Mouse (Mus musculus): ENCODE measurements around the gene Clec11a. TPM values are rescaled to one million over a fixed set of nuclear protein-coding genes. Genes with fewer than 3 reads are reported as not detected.

The Clec11a gene
- polyA plus RNA-seq, 1 experiment from 2014 or later, result 4.8 TPM

GRCm38 (mm10) chr7:44341119-44341518 is 34.4 kb upstream of the Clec11a start:
- H3K9me3 ChIP-seq (replicated peaks), result no peaks in the 10 kb centered on the region
- peaks cover 20% of the 10 kb centered on the region for H3K4me1 ChIP-seq
- 90% methylated on average over 10 of the region's 10 CpGs for WGBS
- no peak for ATAC-seq (ENCODE audit: low FRiP score)
- no peak overlapping the region for H3K4me2 ChIP-seq
- peaks cover 37% of the 10 kb centered on the region for H3K36me3 ChIP-seq
- no peak overlapping the region for H3K27ac ChIP-seq (replicated peaks)
- no peak overlapping the region for H3K4me3 ChIP-seq (replicated peaks)
- no peak overlapping the region for H3K9ac ChIP-seq (replicated peaks)
- no peaks in the 10 kb centered on the region; the same call in 1 of the 2 replicates for H3K27me3 ChIP-seq (replicated peaks)

- Histone ChIP-seq H3K27ac (replicated peaks) (no peak overlapping the region), H3K36me3 (peaks cover 28% of the 10 kb centered on the region), H3K9ac (replicated peaks) (no peak overlapping the region), H3K27me3 (replicated peaks) (no peaks in the 10 kb centered on the region; the same call in 1 of the 2 replicates), H3K4me2 (no peak overlapping the region), H3K9me3 (replicated peaks) (no peaks in the 10 kb centered on the region), H3K4me3 (replicated peaks) (no peak overlapping the region), H3K4me1 (peaks cover 22% of the 10 kb centered on the region)
- WGBS, result 75% methylated on average over 6 of the region's 6 CpGs
- no peak for ATAC-seq (ENCODE audit: low FRiP score)
Observed at GRCm38 (mm10) chr7:44340226-44340625, 33.5 kb upstream of the Clec11a start.

- 2% methylated on average over 32 of the region's 32 CpGs for WGBS
- H3K9ac ChIP-seq (replicated peaks), result peak overlapping the region; percentile 74
- H3K4me1 ChIP-seq, result peaks cover 27% of the 10 kb centered on the region
- H3K27ac ChIP-seq (replicated peaks), result peak overlapping the region; percentile 91
- peak overlapping the region; percentile 54 for H3K4me3 ChIP-seq (replicated peaks)
- H3K4me2 ChIP-seq, result peak overlapping the region; percentile 83
- no peaks in the 10 kb centered on the region for H3K9me3 ChIP-seq (replicated peaks)
- no peaks in the 10 kb centered on the region; the same call in 1 of the 2 replicates for H3K27me3 ChIP-seq (replicated peaks)
- peaks cover 11% of the 10 kb centered on the region for H3K36me3 ChIP-seq
- ATAC-seq (ENCODE audit: low FRiP score), result peak; percentile 9
Observed at GRCm38 (mm10) chr7:44337121-44337849, 30.6 kb upstream of the Clec11a start.

GRCm38 (mm10) chr7:44336046-44337021 is 29.6 kb upstream of the Clec11a start:
- peak; percentile 81 for ATAC-seq (ENCODE audit: low FRiP score)
- under 1% methylated on average over 42 of the region's 54 CpGs for WGBS
- Histone ChIP-seq H3K4me1 (peaks cover 27% of the 10 kb centered on the region), H3K9me3 (replicated peaks) (no peaks in the 10 kb centered on the region), H3K27ac (replicated peaks) (peak overlapping the region; percentile 91), H3K4me2 (peak overlapping the region; percentile 83), H3K9ac (replicated peaks) (peak overlapping the region; percentile 74), H3K27me3 (replicated peaks) (no peaks in the 10 kb centered on the region; the same call in 1 of the 2 replicates), H3K36me3 (peaks cover 13% of the 10 kb centered on the region), H3K4me3 (replicated peaks) (peak overlapping the region; percentile 54)

GRCm38 (mm10) chr7:44335031-44335878 is 28.6 kb upstream of the Clec11a start:
- ATAC-seq (ENCODE audit: low FRiP score), result peak; percentile 76
- Histone ChIP-seq H3K36me3 (peaks cover 16% of the 10 kb centered on the region), H3K9me3 (replicated peaks) (no peaks in the 10 kb centered on the region), H3K27me3 (replicated peaks) (no peaks in the 10 kb centered on the region; the same call in 1 of the 2 replicates), H3K27ac (replicated peaks) (peak overlapping the region; percentile 91), H3K9ac (replicated peaks) (peak overlapping the region; percentile 74), H3K4me3 (replicated peaks) (peak overlapping the region; percentile 54), H3K4me2 (peak overlapping the region; percentile 83), H3K4me1 (peaks cover 27% of the 10 kb centered on the region)
- 3% methylated on average over 23 of the region's 40 CpGs for WGBS

- Histone ChIP-seq H3K9me3 (replicated peaks) (no peaks in the 10 kb centered on the region), H3K4me3 (replicated peaks) (no peak overlapping the region), H3K4me1 (peaks cover 25% of the 10 kb centered on the region), H3K9ac (replicated peaks) (no peak overlapping the region), H3K4me2 (no peak overlapping the region), H3K27ac (replicated peaks) (no peak overlapping the region), H3K36me3 (peaks cover 27% of the 10 kb centered on the region), H3K27me3 (replicated peaks) (no peaks in the 10 kb centered on the region; the same call in 1 of the 2 replicates)
- 69% methylated on average over 14 of the region's 14 CpGs for WGBS
- ATAC-seq (ENCODE audit: low FRiP score), result no peak
Observed at GRCm38 (mm10) chr7:44334139-44334538, 27.4 kb upstream of the Clec11a start.

GRCm38 (mm10) chr7:44332336-44332735 is 25.6 kb upstream of the Clec11a start:
- WGBS, result 76% methylated on average over 3 of the region's 3 CpGs

GRCm38 (mm10) chr7:44326614-44327013 is 19.9 kb upstream of the Clec11a start:
- no peak overlapping the region for H3K4me3 ChIP-seq (replicated peaks)
- no peaks in the 10 kb centered on the region for H3K4me1 ChIP-seq
- H3K9ac ChIP-seq (replicated peaks), result no peak overlapping the region
- no peaks in the 10 kb centered on the region for H3K9me3 ChIP-seq (replicated peaks)
- no peak overlapping the region for H3K27ac ChIP-seq (replicated peaks)
- no peak overlapping the region for H3K4me2 ChIP-seq
- ATAC-seq (ENCODE audit: low FRiP score), result no peak
- H3K36me3 ChIP-seq, result peaks cover 80% of the 10 kb centered on the region
- whole genome bisulfite sequencing, result 56% methylated on average over 6 of the region's 6 CpGs
- no peaks in the 10 kb centered on the region; the same call in 1 of the 2 replicates for H3K27me3 ChIP-seq (replicated peaks)

More at GRCm38 (mm10) chr7:44332336-44332735, 25.6 kb upstream of the Clec11a start:
- Histone ChIP-seq H3K4me2 (no peak overlapping the region), H3K27ac (replicated peaks) (no peak overlapping the region), H3K9ac (replicated peaks) (no peak overlapping the region), H3K9me3 (replicated peaks) (no peaks in the 10 kb centered on the region), H3K27me3 (replicated peaks) (no peaks in the 10 kb centered on the region; the same call in 1 of the 2 replicates), H3K36me3 (peaks cover 37% of the 10 kb centered on the region), H3K4me3 (replicated peaks) (no peak overlapping the region), H3K4me1 (peaks cover 13% of the 10 kb centered on the region)
- ATAC-seq (ENCODE audit: low FRiP score), result no peak

- no peak overlapping the region for H3K27ac ChIP-seq (replicated peaks)
- H3K36me3 ChIP-seq, result peaks cover 90% of the 10 kb centered on the region
- WGBS, result 82% methylated on average over 1 of the region's 1 CpGs
- no peak for ATAC-seq (ENCODE audit: low FRiP score)
- no peak overlapping the region for H3K9ac ChIP-seq (replicated peaks)
- H3K4me2 ChIP-seq, result no peak overlapping the region
- no peaks in the 10 kb centered on the region for H3K9me3 ChIP-seq (replicated peaks)
- no peaks in the 10 kb centered on the region; the same call in 1 of the 2 replicates for H3K27me3 ChIP-seq (replicated peaks)
- no peak overlapping the region for H3K4me3 ChIP-seq (replicated peaks)
- H3K4me1 ChIP-seq, result no peaks in the 10 kb centered on the region
Observed at GRCm38 (mm10) chr7:44322290-44322689, 15.6 kb upstream of the Clec11a start.

GRCm38 (mm10) chr7:44320886-44321285 is 14.2 kb upstream of the Clec11a start:
- no peak overlapping the region for H3K27ac ChIP-seq (replicated peaks)
- no peak overlapping the region for H3K4me2 ChIP-seq
- no peaks in the 10 kb centered on the region; the same call in 1 of the 2 replicates for H3K27me3 ChIP-seq (replicated peaks)
- 62% methylated on average over 8 of the region's 8 CpGs for WGBS
- H3K9ac ChIP-seq (replicated peaks), result no peak overlapping the region
- no peak for ATAC-seq (ENCODE audit: low FRiP score)
- no peak overlapping the region for H3K4me3 ChIP-seq (replicated peaks)
- peaks cover 90% of the 10 kb centered on the region for H3K36me3 ChIP-seq
- no peaks in the 10 kb centered on the region for H3K9me3 ChIP-seq (replicated peaks)
- no peaks in the 10 kb centered on the region for H3K4me1 ChIP-seq

GRCm38 (mm10) chr7:44317913-44318312 is 11.2 kb upstream of the Clec11a start:
- no peaks in the 10 kb centered on the region for H3K9me3 ChIP-seq (replicated peaks)
- no peak overlapping the region for H3K4me2 ChIP-seq
- no peak overlapping the region for H3K27ac ChIP-seq (replicated peaks)
- H3K9ac ChIP-seq (replicated peaks), result no peak overlapping the region
- no peaks in the 10 kb centered on the region for H3K4me1 ChIP-seq
- H3K4me3 ChIP-seq (replicated peaks), result no peak overlapping the region
- ATAC-seq (ENCODE audit: low FRiP score), result no peak
- no peaks in the 10 kb centered on the region for H3K27me3 ChIP-seq (replicated peaks)
- peaks cover 93% of the 10 kb centered on the region for H3K36me3 ChIP-seq
- 27% methylated on average over 4 of the region's 4 CpGs for WGBS
